Mouse (Mus musculus) embryonic facial prominence, embryonic 12.5 days (tissue): ENCODE results near the gene Gm49322. TPM values are rescaled to one million over a fixed set of nuclear protein-coding genes. Genes with fewer than 3 reads are reported as not detected.
"Not testable (repeated sequence)": the region's sequence is repeated elsewhere in the genome, so short reads cannot be mapped to it uniquely, and the experiment has no call there.

Source experiments
- ATAC-seq: fragments of 200-750 bp; cut with Nextera tagmentation; 2 replicates; pipeline ENCODE4 v1.8.0; 2017; ENCODE audit not compliant: insufficient number of reproducible peaks, insufficient read depth, low FRiP score, low TSS enrichment
- H3K27ac ChIP-seq: fragments of 300-500 bp; sonication (generic); 2 replicates; pipeline ENCODE4 v1.5.1; 2016; ENCODE audit warnings: mild to moderate bottlenecking
- H3K27me3 ChIP-seq: fragments of 300-500 bp; sonication (generic); 2 replicates; pipeline ENCODE4 v1.6.1; 2016; ENCODE audit warnings: mild to moderate bottlenecking, moderate library complexity
- H3K36me3 ChIP-seq: fragments of 300-500 bp; sonication (generic); 2 replicates; pipeline ENCODE4 v1.6.1; 2016; ENCODE audit warnings: mild to moderate bottlenecking
- H3K4me1 ChIP-seq: fragments of 300-500 bp; sonication (generic); 2 replicates; pipeline ENCODE4 v1.6.1; 2016
- H3K4me2 ChIP-seq: fragments of 300-500 bp; sonication (generic); replicated peaks from 2 replicates; pipeline ENCODE4 v1.6.1; 2016; ENCODE audit warnings: mild to moderate bottlenecking, moderate library complexity
- H3K4me3 ChIP-seq: fragments of 300-500 bp; sonication (generic); 2 replicates; pipeline ENCODE4 v1.5.1; 2016; ENCODE audit warnings: mild to moderate bottlenecking
- H3K9ac ChIP-seq: fragments of 300-500 bp; sonication (generic); 2 replicates; pipeline ENCODE4 v1.6.1; 2016; ENCODE audit warnings: mild to moderate bottlenecking, moderate library complexity
- H3K9me3 ChIP-seq: fragments of 300-500 bp; sonication (generic); 2 replicates; pipeline ENCODE4 v1.6.1; 2016; ENCODE audit warnings: mild to moderate bottlenecking, moderate library complexity
- WGBS: fragments of 180-500 bp; shearing (Covaris S2); methylation state at CpG from one replicate; pipeline ENCODE4 v1.1.7; 2016; 5-methylcytosine and 5-hydroxymethylcytosine counted together
- polyA plus RNA-seq: library from polyadenylated mRNA; unstranded; fragments of >200 nt; fragmentation: Nextera tagmentation; extraction: Ambion mirVana; gene quantifications from 2 replicates; pipeline ENCODE4 v1.2.1, GENCODE M21; 2016

Gene Gm49322
- polyA plus RNA-seq, 1 experiment from 2014 or later: 4.7 TPM

DNA sequence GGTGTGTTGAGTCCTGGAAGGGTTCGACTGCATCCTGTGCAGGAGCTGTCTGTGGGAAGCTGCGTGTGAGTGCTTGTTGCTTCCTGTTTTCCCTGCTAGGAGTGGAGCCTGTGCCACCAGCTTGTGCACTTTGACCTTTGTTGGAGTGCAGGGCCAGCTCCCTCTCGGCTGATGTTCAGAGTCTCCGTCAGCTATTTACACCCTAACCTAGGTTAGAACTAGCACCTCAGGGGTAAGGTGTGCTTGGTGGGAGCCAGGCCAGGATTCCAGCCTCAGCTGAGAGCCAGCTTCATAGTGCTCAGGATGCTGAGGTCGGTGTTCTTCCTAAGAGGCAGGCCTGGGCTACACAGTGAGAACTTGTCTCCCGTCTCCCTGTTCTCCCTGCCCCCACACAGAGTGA lies 29.5 kb downstream of the Gm49322 start:
- Histone ChIP-seq H3K9me3 (no peaks in the 10 kb centered on the region), H3K4me1 (no peaks in the 10 kb centered on the region), H3K27me3 (no peaks in the 10 kb centered on the region), H3K36me3 (peaks cover 67% of the 10 kb centered on the region), H3K27ac (no peak overlapping the region), H3K4me3 (no peak overlapping the region), H3K4me2 (no peak overlapping the region), H3K9ac (no peak overlapping the region)
- WGBS: 76% methylated on average over 6 of the region's 6 CpGs
- no peak for ATAC-seq

DNA sequence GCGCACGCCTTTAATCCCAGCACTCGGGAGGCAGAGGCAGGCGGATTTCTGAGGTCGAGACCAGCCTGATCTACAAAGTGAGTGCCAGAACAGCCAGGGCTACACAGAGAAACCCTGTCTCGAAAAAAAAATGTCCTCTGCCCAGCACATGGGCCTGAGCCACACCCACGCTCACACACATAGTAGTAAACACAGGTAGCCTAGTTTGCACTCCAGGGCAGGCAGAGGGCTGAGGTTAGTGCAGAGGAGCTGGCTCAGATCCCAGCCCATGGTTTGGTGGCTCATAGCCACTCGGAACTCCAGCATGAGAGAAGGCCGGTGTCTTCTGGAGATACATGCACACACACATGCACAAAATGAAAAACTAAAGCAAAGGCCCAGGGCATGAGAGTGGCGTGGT lies 41.1 kb downstream of the Gm49322 start:
- no peaks in the 10 kb centered on the region for H3K27me3 ChIP-seq
- no peak overlapping the region for H3K9ac ChIP-seq
- WGBS: 94% methylated on average over 10 of the region's 10 CpGs
- no peak overlapping the region for H3K27ac ChIP-seq
- H3K36me3 ChIP-seq: peaks cover 77% of the 10 kb centered on the region
- H3K4me3 ChIP-seq: no peak overlapping the region
- H3K9me3 ChIP-seq: no peaks in the 10 kb centered on the region
- H3K4me2 ChIP-seq: no peak overlapping the region
- no peaks in the 10 kb centered on the region for H3K4me1 ChIP-seq
- no peak for ATAC-seq

DNA sequence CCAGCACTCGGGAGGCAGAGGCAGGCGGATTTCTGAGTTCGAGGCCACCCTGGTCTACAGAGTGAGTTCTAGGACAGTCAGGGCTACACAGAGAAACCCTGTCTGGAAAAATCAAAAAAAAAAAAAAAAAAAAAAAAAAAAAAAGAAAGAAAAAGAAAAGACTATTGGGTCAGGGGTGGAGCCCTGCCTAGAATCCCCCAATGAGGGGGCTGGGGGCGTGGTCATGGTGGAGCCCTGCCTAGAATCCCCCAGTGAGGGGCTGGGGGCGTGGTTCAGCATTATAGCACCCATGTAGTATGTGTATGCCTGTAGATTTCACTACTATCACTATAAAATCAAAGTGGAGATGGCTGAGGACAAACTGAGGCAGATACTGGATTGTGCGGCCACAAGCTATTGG lies 44.1 kb downstream of the Gm49322 start:
- H3K36me3 ChIP-seq: peaks cover 47% of the 10 kb centered on the region
- not testable (repeated sequence) for H3K4me2 ChIP-seq, ATAC-seq, H3K4me1 ChIP-seq, H3K27ac ChIP-seq, H3K9ac ChIP-seq, H3K27me3 ChIP-seq, H3K9me3 ChIP-seq, H3K4me3 ChIP-seq
- WGBS: 86% methylated on average over 6 of the region's 6 CpGs

DNA sequence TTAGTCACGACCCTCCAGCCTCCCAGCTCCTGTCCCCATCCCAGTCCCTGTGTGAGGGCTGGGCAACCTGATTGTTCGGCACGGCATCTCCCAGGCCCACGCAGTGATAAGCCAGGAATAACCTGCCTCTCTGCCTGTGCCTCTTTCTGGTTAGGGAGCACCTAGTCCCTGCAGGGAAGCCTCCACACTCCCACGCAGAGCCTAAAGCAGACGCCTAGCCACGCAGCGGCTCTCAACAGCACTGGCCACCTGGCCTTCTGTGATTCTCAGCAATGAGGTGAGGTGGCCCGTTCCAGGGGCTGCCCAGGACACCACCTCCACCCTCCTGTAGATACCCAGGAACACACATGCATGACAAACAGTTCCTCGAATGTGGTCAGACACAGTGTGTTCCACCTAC lies 44.6 kb downstream of the Gm49322 start:
- H3K27ac ChIP-seq: no peak overlapping the region

DNA sequence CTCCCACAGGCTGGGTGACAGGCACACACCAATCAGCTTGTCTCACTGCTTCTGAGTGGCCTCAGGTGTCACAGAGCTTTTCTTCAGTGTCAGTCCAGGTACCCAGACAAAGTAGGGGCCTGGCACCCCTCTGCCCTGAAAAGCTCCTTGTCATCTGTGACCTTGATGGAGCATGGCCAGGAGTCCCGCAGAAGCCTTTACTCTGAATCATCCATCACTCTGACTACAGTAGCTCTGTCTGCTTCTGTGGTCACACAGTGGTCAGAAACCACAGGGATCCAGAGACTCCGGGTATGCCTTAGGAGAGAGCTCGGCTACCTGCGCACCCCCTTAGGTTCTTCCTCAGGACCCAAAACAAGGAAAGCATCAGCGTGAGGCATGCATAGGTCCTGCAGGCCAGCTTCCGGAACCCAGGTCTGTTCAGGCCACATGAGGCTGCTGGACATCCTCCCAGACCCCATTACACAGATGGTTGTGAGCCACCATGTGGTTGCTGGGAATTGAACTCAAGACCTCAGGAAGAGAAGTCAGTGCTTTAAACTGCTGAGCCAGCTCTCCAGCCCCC lies 47.4 kb downstream of the Gm49322 start:
- Histone ChIP-seq H3K9ac (no peak overlapping the region), H3K27me3 (no peaks in the 10 kb centered on the region), H3K9me3 (no peaks in the 10 kb centered on the region), H3K4me3 (no peak overlapping the region), H3K4me1 (peaks cover 23% of the 10 kb centered on the region), H3K4me2 (no peak overlapping the region), H3K36me3 (peaks cover 14% of the 10 kb centered on the region), H3K27ac (no peak overlapping the region)
- no peak for ATAC-seq
- WGBS: 92% methylated on average over 6 of the region's 6 CpGs

More for the DNA sequence above, 44.6 kb downstream of the Gm49322 start:
- Histone ChIP-seq H3K27me3 (no peaks in the 10 kb centered on the region), H3K4me3 (no peak overlapping the region), H3K36me3 (peaks cover 42% of the 10 kb centered on the region), H3K9me3 (no peaks in the 10 kb centered on the region), H3K9ac (no peak overlapping the region), H3K4me1 (peaks cover 13% of the 10 kb centered on the region), H3K4me2 (no peak overlapping the region)
- 94% methylated on average over 10 of the region's 10 CpGs for WGBS
- ATAC-seq: no peak

DNA sequence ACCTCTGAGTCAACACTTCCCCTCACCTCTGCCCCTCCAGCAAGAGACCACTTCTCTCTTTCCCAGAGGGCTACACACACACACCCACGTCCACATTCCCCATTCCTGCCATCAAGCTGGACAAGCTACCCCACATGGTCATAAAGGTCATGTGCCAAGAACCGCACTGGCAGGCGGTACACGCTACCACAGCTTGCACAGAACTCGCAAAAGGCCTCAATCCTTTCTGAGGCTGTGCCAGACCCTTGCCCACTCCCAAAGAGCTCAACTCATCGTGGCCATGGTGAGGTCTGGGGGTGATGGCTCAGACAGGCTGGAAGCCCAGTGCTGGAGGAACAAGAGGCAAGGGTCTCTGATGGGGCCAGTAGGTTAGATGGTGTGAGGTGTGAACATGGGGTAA lies 49.0 kb downstream of the Gm49322 start:
- WGBS: 82% methylated on average over 6 of the region's 6 CpGs
- Histone ChIP-seq H3K36me3 (peaks cover 11% of the 10 kb centered on the region), H3K27ac (no peak overlapping the region), H3K4me3 (no peak overlapping the region; the same call in 1 of the 2 replicates), H3K9ac (0 out of 2 replicates have a peak overlapping the region, but pooled peaks have one; percentile 99), H3K27me3 (no peaks in the 10 kb centered on the region), H3K4me1 (peaks cover 23% of the 10 kb centered on the region), H3K4me2 (peak overlapping the region; percentile 89), H3K9me3 (no peaks in the 10 kb centered on the region)
- no peak for ATAC-seq

DNA sequence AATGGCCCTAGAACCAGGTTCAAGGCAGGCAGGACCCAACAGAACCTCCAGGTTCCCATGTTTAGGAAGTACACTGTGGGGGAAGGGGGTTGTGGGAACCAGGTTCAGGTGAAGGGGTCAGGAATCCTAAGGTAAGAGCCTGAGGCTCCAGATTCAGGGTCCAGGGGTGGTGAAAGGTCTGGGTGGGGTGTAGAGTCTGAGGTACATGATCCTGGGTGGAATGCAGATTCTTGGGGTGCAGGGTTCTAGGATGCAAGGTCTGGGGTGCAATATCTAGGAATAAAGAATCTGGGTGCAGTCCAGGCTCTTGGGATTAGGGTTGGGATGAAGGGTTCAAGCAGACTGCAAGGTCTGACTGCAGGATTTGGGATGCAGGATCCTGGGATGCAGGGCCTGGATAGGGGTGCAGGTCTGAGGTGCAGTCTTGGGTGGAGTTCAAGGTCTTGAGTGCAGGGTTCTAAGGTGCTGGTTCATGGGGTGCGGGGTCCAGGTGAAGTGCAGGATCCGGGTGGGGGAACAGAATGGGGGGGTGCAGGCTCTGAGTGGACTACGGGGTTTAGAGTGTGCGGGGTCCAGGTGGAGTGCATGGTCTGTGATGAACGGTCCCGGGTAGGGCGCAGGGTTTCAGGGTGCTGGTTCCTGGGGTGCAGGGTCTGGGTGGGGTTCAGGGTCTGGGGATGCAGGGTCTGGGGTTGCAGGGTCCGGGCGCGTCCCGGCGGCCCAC lies 49.7 kb downstream of the Gm49322 start:
- Histone ChIP-seq H3K9ac (peak overlapping the region; percentile 99), H3K27me3 (no peaks in the 10 kb centered on the region), H3K36me3 (peaks cover 9% of the 10 kb centered on the region), H3K4me2 (peak overlapping the region; percentile 89), H3K4me1 (peaks cover 23% of the 10 kb centered on the region), H3K4me3 (peak overlapping the region; percentile 94), H3K9me3 (no peaks in the 10 kb centered on the region), H3K27ac (peak overlapping the region; percentile 87)
- ATAC-seq: peak; percentile 61
- whole genome bisulfite sequencing: 8% methylated on average over 12 of the region's 12 CpGs

DNA sequence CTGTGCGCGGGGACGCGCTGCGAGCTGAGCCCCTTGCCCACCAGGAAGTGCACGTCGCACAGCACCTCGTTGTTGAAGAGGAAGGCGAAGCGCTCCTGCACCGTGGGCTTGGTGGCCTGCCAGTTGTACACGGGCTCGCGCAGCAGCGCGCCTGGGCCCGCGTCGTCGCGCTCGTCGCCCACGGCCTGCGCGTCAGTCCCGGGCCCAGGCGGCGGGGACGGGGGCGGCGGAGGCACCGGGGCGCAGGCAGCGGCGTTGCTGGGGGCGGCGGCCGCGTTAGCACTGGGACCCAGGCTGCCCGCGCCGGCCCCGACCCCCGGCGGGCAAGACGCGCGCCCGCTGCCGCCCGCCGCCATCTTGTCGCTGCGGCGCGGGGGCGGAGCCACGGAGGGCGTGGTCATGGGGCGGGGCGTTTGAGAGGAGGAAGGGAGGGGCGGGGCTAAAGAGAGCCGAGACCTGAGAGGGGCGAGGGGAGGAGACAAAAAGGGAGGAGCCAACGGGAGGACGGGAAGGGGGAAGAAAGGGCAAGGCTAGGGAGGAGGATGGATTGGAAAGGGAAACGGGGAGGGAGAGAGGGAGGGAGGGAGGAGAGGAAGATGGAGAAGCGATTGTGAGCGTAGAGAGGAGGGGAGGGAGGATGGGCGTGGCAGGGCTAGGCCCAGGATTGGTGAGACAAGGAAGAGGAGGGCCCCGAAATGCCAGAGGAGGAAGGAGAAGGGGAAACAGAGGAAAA lies 50.5 kb downstream of the Gm49322 start:
- Histone ChIP-seq H3K4me2 (peak overlapping the region; percentile 89), H3K36me3 (0 out of 2 replicates have a peak, but pooled peaks cover 1% of the 10 kb centered on the region), H3K4me3 (peak overlapping the region; percentile 94), H3K9me3 (no peaks in the 10 kb centered on the region), H3K9ac (peak overlapping the region; percentile 99), H3K27me3 (no peaks in the 10 kb centered on the region), H3K4me1 (peaks cover 23% of the 10 kb centered on the region), H3K27ac (peak overlapping the region; percentile 93)
- 2% methylated on average over 70 of the region's 72 CpGs for WGBS
- peak; percentile 79 for ATAC-seq

DNA sequence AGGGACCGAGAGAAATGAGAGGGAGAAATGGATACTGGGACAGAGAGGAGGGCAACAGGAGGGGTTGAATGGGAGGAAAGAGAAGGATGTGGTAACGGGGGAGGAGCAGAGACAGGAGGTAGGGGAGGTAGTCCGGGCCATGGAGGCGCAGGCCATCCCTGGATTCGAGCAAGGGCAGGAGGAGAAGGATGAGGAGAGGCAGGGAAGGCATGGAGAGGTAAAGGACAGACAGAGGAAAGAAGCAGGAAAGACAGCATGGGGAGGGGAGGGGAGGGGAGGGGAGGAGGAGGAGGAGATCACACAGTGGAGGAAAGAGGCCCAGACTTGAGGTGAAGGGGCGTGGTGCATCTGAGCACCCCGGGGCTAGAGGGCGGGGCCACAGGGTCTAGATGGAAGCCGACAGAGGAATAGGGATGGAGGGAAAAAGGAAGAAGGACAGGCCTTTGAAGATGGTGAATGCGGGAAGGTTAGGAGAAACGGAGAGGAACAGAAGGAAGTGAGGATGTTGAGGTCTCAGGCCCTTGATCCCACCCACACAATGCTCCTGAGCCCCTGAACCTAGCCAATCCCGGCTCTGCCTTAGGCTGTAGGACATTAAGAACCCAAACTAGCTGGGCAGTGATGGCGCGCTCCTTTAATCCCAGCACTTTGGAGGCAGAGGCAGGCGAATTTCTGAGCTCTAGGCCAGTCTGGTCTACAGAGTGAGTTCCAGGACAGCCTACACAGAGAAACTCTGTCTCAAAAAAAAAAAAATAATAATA lies 51.2 kb downstream of the Gm49322 start, which contains the start of gene Btbd2:
Btbd2 (minus strand) TSS at position 209 of the 761 bp plus-strand sequence.
- 16% methylated on average over 15 of the region's 15 CpGs for WGBS
- Histone ChIP-seq H3K36me3 (no peaks in the 10 kb centered on the region), H3K4me1 (peaks cover 23% of the 10 kb centered on the region), H3K27ac (peak within 1 kb of the TSS; percentile 93), H3K27me3 (no peaks in the 10 kb centered on the region), H3K4me2 (peak within 1 kb of the TSS; percentile 89), H3K4me3 (peak within 1 kb of the TSS; percentile 94), H3K9me3 (no peaks in the 10 kb centered on the region), H3K9ac (peak within 1 kb of the TSS; percentile 99)
- ATAC-seq: peak; percentile 57

DNA sequence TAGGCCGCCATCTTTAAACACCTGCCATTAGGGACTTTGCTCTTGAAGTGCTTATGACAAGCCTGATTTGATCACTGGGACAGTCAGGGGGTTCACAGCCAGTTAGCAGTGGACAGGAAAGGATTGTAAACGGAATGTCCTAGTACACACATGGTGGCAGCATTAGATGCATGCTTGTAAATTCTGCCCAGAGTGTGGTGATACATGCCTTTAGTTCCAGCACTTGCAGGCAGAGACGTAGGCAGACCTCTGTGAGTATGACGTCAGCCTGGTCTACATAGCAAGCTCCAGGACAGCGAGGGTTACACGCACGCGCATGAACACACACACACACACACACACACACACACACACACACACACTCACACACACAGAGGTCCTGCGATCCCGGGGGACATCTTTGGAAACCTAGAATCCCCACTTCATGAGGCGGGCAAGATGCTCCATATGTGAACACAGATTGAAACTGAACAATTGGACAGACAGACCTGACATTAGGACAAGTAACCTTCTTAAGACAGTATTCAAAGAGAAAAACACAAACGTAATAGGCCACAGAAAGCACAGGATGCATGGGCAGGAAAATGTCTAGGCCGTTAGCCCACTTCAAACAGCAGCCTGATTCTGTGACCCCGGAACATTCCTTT lies 52.5 kb downstream of the Gm49322 start:
- Histone ChIP-seq H3K27me3 (no peaks in the 10 kb centered on the region), H3K9ac (no peak overlapping the region), H3K4me1 (peaks cover 27% of the 10 kb centered on the region), H3K27ac (no peak overlapping the region), H3K4me2 (no peak overlapping the region), H3K9me3 (no peaks in the 10 kb centered on the region), H3K4me3 (no peak overlapping the region), H3K36me3 (no peaks in the 10 kb centered on the region)
- WGBS: 86% methylated on average over 14 of the region's 14 CpGs
- ATAC-seq: no peak

DNA sequence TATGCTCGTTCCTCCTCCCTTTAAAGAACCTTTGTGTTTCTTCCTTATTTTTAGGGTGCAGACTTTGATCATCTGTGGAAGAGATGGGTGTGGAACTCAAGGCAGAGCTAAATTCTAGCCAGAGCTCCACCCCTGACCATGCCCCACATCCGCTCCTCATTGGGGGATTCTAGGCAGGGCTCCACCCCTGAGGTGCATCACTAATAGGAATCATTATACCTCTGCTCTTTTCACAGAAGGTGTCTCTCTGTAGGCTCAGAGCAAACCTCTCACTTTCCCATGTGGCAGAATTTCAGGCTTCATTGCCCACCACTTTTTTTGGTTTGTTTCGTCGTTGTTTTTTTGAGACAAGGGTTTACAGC lies 53.0 kb downstream of the Gm49322 start:
- no peaks in the 10 kb centered on the region for H3K27me3 ChIP-seq
- H3K9ac ChIP-seq: no peak overlapping the region
- H3K36me3 ChIP-seq: no peaks in the 10 kb centered on the region
- no peaks in the 10 kb centered on the region for H3K9me3 ChIP-seq
- 69% methylated on average over 4 of the region's 4 CpGs for WGBS
- H3K4me1 ChIP-seq: peaks cover 27% of the 10 kb centered on the region
- no peak overlapping the region for H3K4me2 ChIP-seq
- no peak overlapping the region for H3K4me3 ChIP-seq
- ATAC-seq: no peak
- H3K27ac ChIP-seq: no peak overlapping the region
